Mouse (Mus musculus): ENCODE results near the gene Mvb12b.
"Not testable (repeated sequence)": the region's sequence is repeated elsewhere in the genome, so short reads cannot be mapped to it uniquely, and the experiment has no call there.

Gene Mvb12b

GRCm38 (mm10) chr2:33887328-33888099 is at the start of gene Mvb12b:
Gene Mvb12b (minus strand): TSS chr2:33887946.
- peak; percentile 67 to 72 for DNase-seq

- DNase-seq: peak in 1 of 2 experiments; percentile 7
These were observed 48.0 kb upstream of the Mvb12b start for GRCm38 (mm10) chr2:33935756-33936155.

GRCm38 (mm10) chr2:33933606-33934510 is 46.1 kb upstream of the Mvb12b start:
- DNase-seq: no peak

- DNase-seq: no peak
These were observed 43.4 kb upstream of the Mvb12b start for GRCm38 (mm10) chr2:33931161-33931560.

- no peak for DNase-seq
These were observed 37.5 kb upstream of the Mvb12b start for GRCm38 (mm10) chr2:33925288-33925687.

- DNase-seq: no peak
These were observed 35.7 kb upstream of the Mvb12b start for GRCm38 (mm10) chr2:33923482-33923881.

- no peak for DNase-seq
These were observed 34.7 kb upstream of the Mvb12b start for GRCm38 (mm10) chr2:33922466-33922865.

GRCm38 (mm10) chr2:33919934-33920615 is 32.3 kb upstream of the Mvb12b start:
- DNase-seq: no peak

- no peak for DNase-seq
These were observed 31.1 kb upstream of the Mvb12b start for GRCm38 (mm10) chr2:33918824-33919223.

- DNase-seq: peak; percentile 19
These were observed 30.6 kb upstream of the Mvb12b start for GRCm38 (mm10) chr2:33918318-33918717.

GRCm38 (mm10) chr2:33916603-33917002 is 28.9 kb upstream of the Mvb12b start:
- DNase-seq: no peak

GRCm38 (mm10) chr2:33914998-33915397 is 27.3 kb upstream of the Mvb12b start:
- DNase-seq: no peak

GRCm38 (mm10) chr2:33914334-33914733 is 26.6 kb upstream of the Mvb12b start:
- no peak for DNase-seq

- not testable (repeated sequence) for DNase-seq
These were observed 25.9 kb upstream of the Mvb12b start for GRCm38 (mm10) chr2:33913598-33913997.

GRCm38 (mm10) chr2:33912741-33913140 is 25.0 kb upstream of the Mvb12b start:
- no peak for DNase-seq

- no peak for DNase-seq
These were observed 20.6 kb upstream of the Mvb12b start for GRCm38 (mm10) chr2:33908374-33908773.

GRCm38 (mm10) chr2:33907174-33907573 is 19.4 kb upstream of the Mvb12b start:
- no peak for DNase-seq

GRCm38 (mm10) chr2:33895829-33896228 is 8.1 kb upstream of the Mvb12b start:
- no peak for DNase-seq

GRCm38 (mm10) chr2:33893151-33893550 is 5.4 kb upstream of the Mvb12b start:
- no peak for DNase-seq

GRCm38 (mm10) chr2:33892354-33892753 is 4.6 kb upstream of the Mvb12b start:
- peak; percentile 53 to 61 for DNase-seq

GRCm38 (mm10) chr2:33888100-33888385 is 297 bp upstream of the Mvb12b start:
- DNase-seq: no peak

GRCm38 (mm10) chr2:33886386-33887327 is 1.1 kb downstream of the Mvb12b start:
- peak; percentile 43 to 59 for DNase-seq

All from cerebellum, postnatal 36 days (tissue).